Mouse (Mus musculus): ENCODE data around the gene Gnb2.
A peak's percentile ranks its signal among the peaks of the same experiment; 100 is the strongest.

Gene Gnb2

GRCm38 (mm10) chr5:137537461-137537860 is 4.2 kb upstream of the Gnb2 start:
- DNase-seq = no peak

GRCm38 (mm10) chr5:137535318-137535717 is 2.0 kb upstream of the Gnb2 start:
- DNase-seq = no peak

- peak in 1 of 2 experiments; percentile 57 for DNase-seq
Observed at GRCm38 (mm10) chr5:137534762-137535161, 1.5 kb upstream of the Gnb2 start.

- DNase-seq = no peak
Observed at GRCm38 (mm10) chr5:137532808-137533116, 548 bp downstream of the Gnb2 start.

GRCm38 (mm10) chr5:137532131-137532807 is 1.0 kb downstream of the Gnb2 start:
- peak; percentile 47 to 50 for DNase-seq

- DNase-seq = peak; percentile 70 to 82
Observed at GRCm38 (mm10) chr5:137531414-137532130, 1.7 kb downstream of the Gnb2 start.

GRCm38 (mm10) chr5:137530588-137531413 is 2.5 kb downstream of the Gnb2 start:
- peak; percentile 79 to 86 for DNase-seq

- peak in 1 of 2 experiments; percentile 23 for DNase-seq
Observed at GRCm38 (mm10) chr5:137530075-137530474, 3.2 kb downstream of the Gnb2 start.

- no peak for DNase-seq
Observed at GRCm38 (mm10) chr5:137529221-137529995, 3.9 kb downstream of the Gnb2 start.

GRCm38 (mm10) chr5:137528247-137528968 is 4.9 kb downstream of the Gnb2 start:
- no peak for DNase-seq

GRCm38 (mm10) chr5:137527413-137527812 is 5.9 kb downstream of the Gnb2 start:
- no peak for DNase-seq

GRCm38 (mm10) chr5:137526192-137526936 is 6.9 kb downstream of the Gnb2 start:
- DNase-seq = peak; percentile 65 to 69

GRCm38 (mm10) chr5:137525511-137525910 is 7.8 kb downstream of the Gnb2 start:
- DNase-seq = peak in 1 of 2 experiments; percentile 21

- DNase-seq = peak in 1 of 2 experiments; percentile 25
Observed at GRCm38 (mm10) chr5:137524671-137525070, 8.6 kb downstream of the Gnb2 start.

- peak in 1 of 2 experiments; percentile 35 for DNase-seq
Observed at GRCm38 (mm10) chr5:137524251-137524515, 9.1 kb downstream of the Gnb2 start.

GRCm38 (mm10) chr5:137523396-137524250 is 9.7 kb downstream of the Gnb2 start:
- peak in 1 of 2 experiments; percentile 18 for DNase-seq

- DNase-seq = peak in 1 of 2 experiments; percentile 39
Observed at GRCm38 (mm10) chr5:137522711-137523110, 10.6 kb downstream of the Gnb2 start.

- no peak for DNase-seq
Observed at GRCm38 (mm10) chr5:137521861-137522260, 11.4 kb downstream of the Gnb2 start.

GRCm38 (mm10) chr5:137519691-137520550 is 13.4 kb downstream of the Gnb2 start:
- DNase-seq = no peak

All from lung, postnatal 4 days (tissue).